Mouse (Mus musculus) induced T-regulatory cell, adult 2 months (primary cell): Measurements from ENCODE around the gene Cfi.

ENCODE experiments used
- DNase-seq: peaks from one replicate; pipeline ENCODE4 v3.0.0-alpha.2; 2012; ENCODE audit warnings: low read depth

The Cfi gene

DNA sequence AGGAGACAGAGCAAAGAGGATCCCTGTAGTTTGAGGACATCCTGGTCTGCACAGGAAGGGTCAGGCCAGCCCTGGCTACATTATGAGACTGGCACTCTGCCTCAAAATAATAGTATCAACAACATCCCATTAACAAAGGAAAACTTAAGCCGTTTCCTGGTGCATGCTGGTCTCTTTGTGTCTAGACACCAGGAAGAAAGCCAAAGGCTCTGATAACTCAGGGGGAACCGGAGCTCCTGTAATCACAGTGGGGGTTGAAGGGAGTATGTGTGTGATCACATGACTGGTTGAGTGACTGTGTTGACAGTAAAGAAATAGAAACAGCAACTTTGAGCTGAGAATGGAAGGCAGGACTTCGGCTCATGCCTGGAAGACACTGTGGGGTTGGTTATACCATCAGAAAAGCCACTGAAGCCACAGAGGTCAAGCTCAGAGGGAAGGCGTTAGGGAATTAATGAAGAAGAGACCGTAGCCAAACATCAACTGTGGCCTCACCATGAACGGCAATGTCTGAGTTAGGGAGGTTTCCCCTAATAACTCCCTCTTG, at the start of gene Cfi:
Gene Cfi (plus strand): TSS at position 497 of the 547 bp plus-strand sequence.
- DNase-seq, result no peak

DNA sequence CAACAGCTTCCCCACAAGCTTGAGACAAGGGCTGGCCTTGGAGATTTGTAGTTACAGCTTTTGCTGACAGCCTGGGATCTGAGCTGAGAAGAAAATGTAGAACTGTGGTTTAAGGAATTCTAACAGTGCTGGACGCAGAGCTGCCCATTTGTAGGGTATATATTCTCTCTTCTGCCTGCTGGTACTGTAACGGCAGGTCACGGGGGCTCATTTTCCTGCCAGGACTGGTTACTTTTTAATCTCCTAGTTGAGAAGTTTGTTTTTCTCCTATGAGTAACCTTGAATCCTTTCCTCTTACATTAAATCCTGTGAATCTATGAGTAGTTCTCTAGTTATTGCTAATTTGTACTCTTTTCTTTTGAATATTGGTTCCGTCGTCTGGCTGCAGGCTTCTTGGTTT, 41.9 kb upstream of the Cfi start:
- DNase-seq, result no peak

DNA sequence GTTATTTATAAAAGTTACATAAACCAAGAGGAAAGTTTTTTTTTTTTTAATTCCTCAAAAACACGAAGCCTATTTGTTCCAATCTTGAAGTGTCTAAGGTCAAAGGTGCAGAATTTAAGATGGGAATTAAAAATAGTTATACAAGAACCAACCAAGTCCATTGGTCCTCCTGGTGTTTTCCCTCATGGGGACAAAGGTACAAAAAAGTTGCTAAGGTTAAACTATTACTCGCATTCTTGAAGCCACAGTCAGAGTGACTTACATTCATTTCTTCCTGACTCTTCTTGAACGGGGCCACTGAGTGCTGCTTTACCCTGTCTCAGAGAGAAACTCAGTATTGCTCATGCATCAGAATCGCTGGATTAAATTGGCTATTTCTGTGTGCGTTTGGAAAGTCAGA, 38.3 kb upstream of the Cfi start:
- no peak for DNase-seq

DNA sequence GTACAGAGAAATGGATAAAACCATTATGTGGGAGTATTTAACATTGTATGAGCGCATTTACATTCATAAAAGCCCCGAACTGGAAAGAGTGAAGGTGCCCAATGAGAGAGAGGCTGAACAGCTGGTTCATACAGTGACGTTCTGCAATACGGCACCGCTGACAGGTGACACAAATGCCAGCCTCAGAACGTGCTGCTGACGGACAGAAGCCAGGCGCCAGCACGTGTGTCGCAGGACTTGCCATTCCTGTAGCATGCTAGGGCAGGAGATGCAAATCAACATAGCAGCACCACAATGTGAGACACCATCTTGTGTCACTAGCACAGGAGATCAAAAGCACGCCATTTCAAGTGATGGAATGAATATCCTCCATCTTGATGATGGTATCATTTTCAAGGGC, 37.1 kb upstream of the Cfi start:
- no peak for DNase-seq

DNA sequence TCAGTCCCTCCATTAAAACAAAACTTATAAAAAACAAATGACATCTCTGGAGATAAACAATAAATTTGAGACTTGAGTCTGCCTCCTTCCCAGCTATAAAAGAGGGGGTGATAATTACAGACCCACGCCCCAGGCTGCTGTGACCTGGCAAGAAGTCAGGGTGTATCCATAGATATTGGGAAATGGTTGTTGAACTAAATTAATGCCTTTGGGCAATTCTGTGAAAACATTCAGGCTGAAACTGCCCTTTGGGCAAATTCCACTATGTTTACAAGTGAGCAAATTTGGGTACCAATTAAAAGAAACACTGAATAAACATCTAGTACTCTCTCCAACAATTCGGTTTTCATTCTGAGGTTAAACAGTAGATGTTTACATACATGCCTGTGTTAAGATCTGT, 36.7 kb upstream of the Cfi start:
- DNase-seq, result no peak

DNA sequence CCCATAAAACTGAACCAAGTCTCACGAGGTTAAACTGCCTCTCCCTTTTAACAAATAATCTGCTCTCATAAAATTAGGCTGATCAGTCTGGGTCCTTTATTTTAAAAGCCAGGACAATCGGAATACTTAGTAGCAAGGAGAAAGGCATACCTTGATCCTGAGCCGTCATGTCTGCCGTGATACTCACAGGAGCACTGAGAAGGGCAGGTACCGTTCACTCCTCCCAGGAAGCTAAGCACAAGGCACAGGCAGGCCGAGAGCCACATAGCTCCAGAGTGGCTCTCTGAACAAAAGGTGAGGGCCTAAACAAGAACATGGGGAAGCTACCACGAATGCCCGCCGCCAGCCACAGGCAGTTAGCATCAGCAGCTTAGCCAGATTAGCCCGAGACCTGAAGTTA, 31.9 kb upstream of the Cfi start, which contains the start of gene Lrit3:
Gene Lrit3 (minus strand): TSS at position 266 of the 400 bp plus-strand sequence.
- no peak for DNase-seq

- DNase-seq, result no peak
Observed at GRCm38 (mm10) chr3:129820847-129821246, 14.8 kb upstream of the Cfi start.

DNA sequence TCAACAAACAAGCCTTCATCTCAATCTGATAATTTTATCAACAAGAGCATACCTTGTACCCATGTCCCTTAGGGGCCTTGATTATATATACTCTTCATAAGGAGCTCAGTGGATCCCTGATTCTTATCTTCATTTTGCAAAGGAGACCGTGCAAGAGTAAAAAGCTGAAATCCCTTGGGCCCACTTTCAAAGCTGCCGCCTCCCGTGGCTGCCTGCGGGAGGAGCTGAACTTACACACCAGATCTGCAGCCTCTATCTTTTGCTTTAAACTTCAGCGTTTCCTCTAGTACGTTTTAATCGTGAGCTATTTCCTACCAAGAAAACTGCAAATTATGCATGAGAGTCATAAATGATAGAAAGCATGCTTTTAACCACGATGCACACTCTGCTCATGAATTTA, 13.9 kb upstream of the Cfi start:
- DNase-seq, result no peak

GRCm38 (mm10) chr3:129822206-129822775, 13.4 kb upstream of the Cfi start, which contains the start of gene Rrh:
Rrh (minus strand) TSS chr3:129822587.
- no peak for DNase-seq

GRCm38 (mm10) chr3:129823293-129823692, 12.4 kb upstream of the Cfi start:
- peak; percentile 74 for DNase-seq

GRCm38 (mm10) chr3:129824146-129824545, 11.5 kb upstream of the Cfi start:
- no peak for DNase-seq

- DNase-seq, result no peak
Observed at GRCm38 (mm10) chr3:129824891-129825290, 10.8 kb upstream of the Cfi start.

- DNase-seq, result no peak
Observed at GRCm38 (mm10) chr3:129826691-129827090, 9.0 kb upstream of the Cfi start.

GRCm38 (mm10) chr3:129827691-129828090, 8.0 kb upstream of the Cfi start:
- DNase-seq, result no peak

DNA sequence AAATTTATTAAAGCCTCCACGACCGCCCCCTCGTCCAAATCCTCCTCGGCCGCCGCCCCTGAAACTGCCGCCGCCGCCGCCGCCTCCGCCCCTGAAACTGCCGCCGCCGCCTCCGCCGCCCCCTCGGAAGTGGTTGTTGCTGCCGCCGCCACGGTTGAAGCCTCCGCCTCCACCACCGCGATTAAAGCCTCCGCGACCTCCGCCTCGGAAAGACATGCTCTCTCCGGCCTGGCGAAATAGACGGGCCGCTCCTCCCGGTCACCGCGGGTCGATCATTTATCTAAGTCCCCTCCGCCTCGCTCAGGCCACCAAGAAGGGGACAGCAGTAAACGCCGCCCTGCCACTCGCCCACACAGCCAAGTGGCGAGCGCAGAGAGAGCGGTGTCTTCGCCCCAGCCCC, 5.1 kb upstream of the Cfi start:
- DNase-seq, result peak; percentile 70

GRCm38 (mm10) chr3:129831035-129831568, 4.6 kb upstream of the Cfi start, which contains the start of gene Gar1:
Gar1 (minus strand) TSS chr3:129831396.
- peak; percentile 99 for DNase-seq

- no peak for DNase-seq
Observed at GRCm38 (mm10) chr3:129836051-129836697, 490 bp downstream of the Cfi start.

DNA sequence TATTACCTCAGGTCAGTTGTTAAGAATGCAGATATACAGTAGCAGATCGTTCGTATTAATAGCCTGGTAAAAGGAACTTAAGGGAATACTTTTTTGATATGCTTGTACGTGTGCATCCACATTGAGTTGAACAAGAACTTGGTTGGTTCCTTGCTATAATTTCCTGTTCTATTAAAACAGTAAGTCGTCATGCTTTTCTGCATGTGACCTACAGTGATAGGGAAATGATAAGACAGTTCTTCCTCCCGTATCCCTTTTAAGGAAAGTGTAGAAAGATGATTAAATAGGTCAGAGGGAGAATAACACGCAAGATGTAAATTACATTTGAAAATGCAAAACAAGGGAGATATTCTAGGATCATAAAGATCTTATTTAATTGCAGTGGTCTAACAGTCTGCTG, 1.3 kb downstream of the Cfi start:
- DNase-seq, result no peak

GRCm38 (mm10) chr3:129838017-129838416, 2.3 kb downstream of the Cfi start:
- DNase-seq, result no peak

DNA sequence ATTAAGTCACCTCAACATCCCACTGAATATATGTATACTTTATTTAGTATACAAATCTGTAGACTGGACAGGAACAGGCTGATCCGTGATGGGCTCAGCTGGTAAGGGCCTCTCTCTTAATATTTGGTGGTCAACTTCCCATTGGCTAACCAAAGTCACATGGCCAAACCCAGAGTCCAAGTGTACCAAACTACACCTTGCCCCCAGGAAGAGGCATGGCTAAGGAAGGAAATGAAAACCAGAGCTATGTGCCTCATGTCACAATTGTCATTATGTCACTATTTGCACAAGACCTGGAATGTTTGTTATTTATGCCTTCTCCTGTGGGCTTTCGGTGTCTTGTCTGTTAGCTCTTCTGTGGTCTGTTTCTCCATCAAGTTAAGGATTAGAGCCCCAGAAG, 10.2 kb downstream of the Cfi start:
- DNase-seq, result no peak

- DNase-seq, result no peak
Observed at GRCm38 (mm10) chr3:129846846-129847245, 11.2 kb downstream of the Cfi start.

DNA sequence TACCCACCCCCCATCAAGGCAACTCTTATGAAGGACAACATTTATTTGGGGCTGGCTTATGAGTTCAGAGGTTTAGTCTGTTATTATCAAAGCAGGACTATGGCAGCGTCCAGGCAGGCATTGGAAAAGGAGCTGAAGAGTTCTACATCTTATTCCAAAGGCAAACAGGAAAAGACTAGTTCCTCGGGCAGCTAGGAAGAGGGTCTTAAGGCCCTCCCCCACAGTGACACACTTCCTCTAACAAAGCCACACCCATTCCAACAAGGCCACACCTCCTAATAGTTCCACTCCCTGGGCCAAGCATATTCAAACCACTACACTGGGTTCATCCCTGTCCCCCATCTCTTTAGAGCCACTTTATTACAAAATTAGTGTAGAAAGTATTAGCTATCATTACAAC, 26.9 kb downstream of the Cfi start:
- no peak for DNase-seq

- DNase-seq, result peak; percentile 66
Observed at GRCm38 (mm10) chr3:129863698-129864097, 28.0 kb downstream of the Cfi start.
